Mouse (Mus musculus): ENCODE results near the gene Efcab5. TPM values are rescaled to one million over a fixed set of nuclear protein-coding genes. Genes with fewer than 3 reads are reported as not detected.

The Efcab5 gene
- polyA plus RNA-seq, 1 experiment from 2014 or later = 0.37 TPM

GRCm38 (mm10) chr11:77195360-77196109 lies 6.8 kb upstream of the Efcab5 start:
- Histone ChIP-seq H3K36me3 (ENCODE audit: insufficient read depth, low read length) (no peaks in the 10 kb centered on the region), H3K27ac (peak overlapping the region; percentile 56), H3K27me3 (ENCODE audit: insufficient read depth, low read length) (no peaks in the 10 kb centered on the region), H3K4me3 (replicated peaks; ENCODE audit: low read depth, low read length) (no peak overlapping the region), H3K4me2 (ENCODE audit: low read length) (no peak overlapping the region), H3K4me1 (replicated peaks; ENCODE audit: insufficient read depth, low read length) (peaks cover 10% of the 10 kb centered on the region), H3K9ac (ENCODE audit: low read depth, low read length) (no peak overlapping the region), H3K9me3 (replicated peaks; ENCODE audit: low read length) (no peaks in the 10 kb centered on the region)
- ATAC-seq (replicated peaks; ENCODE audit: low FRiP score, low read depth) = no peak
- TF ChIP-seq CTCF (IDR thresholded peaks at IDR 0.05; ENCODE audit: low read depth) = no peak
- WGBS = 76% methylated on average over 11 of the region's 11 CpGs
- DNase-seq (ENCODE audit: low spot score) = no peak

- DNase-seq (ENCODE audit: low spot score) = no peak
- Histone ChIP-seq H3K4me1 (replicated peaks; ENCODE audit: insufficient read depth, low read length) (peaks cover 10% of the 10 kb centered on the region), H3K4me3 (replicated peaks; ENCODE audit: low read depth, low read length) (no peak overlapping the region), H3K27ac (no peak overlapping the region), H3K36me3 (ENCODE audit: insufficient read depth, low read length) (no peaks in the 10 kb centered on the region), H3K9me3 (replicated peaks; ENCODE audit: low read length) (no peaks in the 10 kb centered on the region), H3K9ac (ENCODE audit: low read depth, low read length) (no peak overlapping the region), H3K27me3 (ENCODE audit: insufficient read depth, low read length) (no peaks in the 10 kb centered on the region), H3K4me2 (ENCODE audit: low read length) (no peak overlapping the region)
- WGBS = 71% methylated on average over 1 of the region's 1 CpGs
- TF ChIP-seq CTCF (IDR thresholded peaks at IDR 0.05; ENCODE audit: low read depth) = no peak
- no peak for ATAC-seq (replicated peaks; ENCODE audit: low FRiP score, low read depth)
Observed at GRCm38 (mm10) chr11:77194762-77195161, 6.0 kb upstream of the Efcab5 start.

- peak; percentile 59; the same call in 1 of the 2 replicates for ATAC-seq (replicated peaks; ENCODE audit: low FRiP score, low read depth)
- H3K4me2 ChIP-seq (ENCODE audit: low read length) = no peak overlapping the region
- no peaks in the 10 kb centered on the region for H3K36me3 ChIP-seq (ENCODE audit: insufficient read depth, low read length)
- peak; percentile 62 for DNase-seq (ENCODE audit: low spot score)
- no peak overlapping the region for H3K9ac ChIP-seq (ENCODE audit: low read depth, low read length)
- no peaks in the 10 kb centered on the region for H3K27me3 ChIP-seq (ENCODE audit: insufficient read depth, low read length)
- peak overlapping the region; percentile 11; the same call in 1 of the 2 replicates for H3K27ac ChIP-seq
- H3K4me1 ChIP-seq (replicated peaks; ENCODE audit: insufficient read depth, low read length) = peaks cover 10% of the 10 kb centered on the region
- H3K4me3 ChIP-seq (replicated peaks; ENCODE audit: low read depth, low read length) = no peak overlapping the region
- WGBS = 31% methylated on average over 6 of the region's 6 CpGs
- H3K9me3 ChIP-seq (replicated peaks; ENCODE audit: low read length) = no peaks in the 10 kb centered on the region
- TF ChIP-seq CTCF (IDR thresholded peaks at IDR 0.05; ENCODE audit: low read depth) = no peak
Observed at GRCm38 (mm10) chr11:77193941-77194553, 5.3 kb upstream of the Efcab5 start.

GRCm38 (mm10) chr11:77193410-77193809 lies 4.6 kb upstream of the Efcab5 start:
- DNase-seq (ENCODE audit: low spot score) (no peak), ATAC-seq (replicated peaks; ENCODE audit: low FRiP score, low read depth) (no peak)
- peaks cover 10% of the 10 kb centered on the region for H3K4me1 ChIP-seq (replicated peaks; ENCODE audit: insufficient read depth, low read length)
- no peak overlapping the region for H3K9ac ChIP-seq (ENCODE audit: low read depth, low read length)
- H3K4me3 ChIP-seq (replicated peaks; ENCODE audit: low read depth, low read length) = no peak overlapping the region
- TF ChIP-seq CTCF (IDR thresholded peaks at IDR 0.05; ENCODE audit: low read depth) = no peak
- H3K27me3 ChIP-seq (ENCODE audit: insufficient read depth, low read length) = no peaks in the 10 kb centered on the region
- 51% methylated on average over 5 of the region's 5 CpGs for WGBS
- H3K4me2 ChIP-seq (ENCODE audit: low read length) = no peak overlapping the region
- no peaks in the 10 kb centered on the region for H3K9me3 ChIP-seq (replicated peaks; ENCODE audit: low read length)
- H3K27ac ChIP-seq = no peak overlapping the region
- no peaks in the 10 kb centered on the region for H3K36me3 ChIP-seq (ENCODE audit: insufficient read depth, low read length)

- no peaks in the 10 kb centered on the region for H3K4me1 ChIP-seq (replicated peaks; ENCODE audit: insufficient read depth, low read length)
- H3K4me2 ChIP-seq (ENCODE audit: low read length) = no peak overlapping the region
- H3K27ac ChIP-seq = no peak overlapping the region
- no peak for TF ChIP-seq CTCF (IDR thresholded peaks at IDR 0.05; ENCODE audit: low read depth)
- DNase-seq (ENCODE audit: low spot score) (no peak), ATAC-seq (replicated peaks; ENCODE audit: low FRiP score, low read depth) (no peak)
- no peak overlapping the region for H3K4me3 ChIP-seq (replicated peaks; ENCODE audit: low read depth, low read length)
- H3K9me3 ChIP-seq (replicated peaks; ENCODE audit: low read length) = no peaks in the 10 kb centered on the region
- no peaks in the 10 kb centered on the region for H3K27me3 ChIP-seq (ENCODE audit: insufficient read depth, low read length)
- no peak overlapping the region for H3K9ac ChIP-seq (ENCODE audit: low read depth, low read length)
- H3K36me3 ChIP-seq (ENCODE audit: insufficient read depth, low read length) = no peaks in the 10 kb centered on the region
- 40% methylated on average over 2 of the region's 2 CpGs for WGBS
Observed at GRCm38 (mm10) chr11:77184926-77185325, 3.8 kb downstream of the Efcab5 start.

GRCm38 (mm10) chr11:77182616-77183015 lies 6.2 kb downstream of the Efcab5 start:
- Histone ChIP-seq H3K4me1 (replicated peaks; ENCODE audit: insufficient read depth, low read length) (no peaks in the 10 kb centered on the region), H3K9me3 (replicated peaks; ENCODE audit: low read length) (no peaks in the 10 kb centered on the region), H3K36me3 (ENCODE audit: insufficient read depth, low read length) (no peaks in the 10 kb centered on the region), H3K4me3 (replicated peaks; ENCODE audit: low read depth, low read length) (no peak overlapping the region), H3K27ac (no peak overlapping the region; the same call in 1 of the 2 replicates), H3K4me2 (ENCODE audit: low read length) (no peak overlapping the region), H3K27me3 (ENCODE audit: insufficient read depth, low read length) (no peaks in the 10 kb centered on the region), H3K9ac (ENCODE audit: low read depth, low read length) (no peak overlapping the region)
- DNase-seq (ENCODE audit: low spot score) (no peak), ATAC-seq (replicated peaks; ENCODE audit: low FRiP score, low read depth) (no peak)
- no peak for TF ChIP-seq CTCF (IDR thresholded peaks at IDR 0.05; ENCODE audit: low read depth)
- WGBS = 50% methylated on average over 2 of the region's 2 CpGs
